Mouse (Mus musculus) MEL (cell line): ENCODE data around the gene Diexf.

Experiments used
- BHLHE40 ChIP-seq: IDR thresholded peaks from 2 replicates; pipeline ENCODE4 v1.6.1; 2012; ENCODE audit warnings: low read depth, mild to moderate bottlenecking, inconsistent platforms, low read length, improper control_type of control experiment, borderline replicate concordance
- CTCF ChIP-seq, 3 experiments: IDR thresholded peaks in 2 of 3; conservative IDR thresholded peaks in 1 of 3; 2 replicates each; pipeline ENCODE4 v1.5.1; 2011 to 2012; ENCODE audit warnings: low read length in 3 of 3, low read depth in 2 of 3, mild to moderate bottlenecking in 2 of 3, improper control_type of control experiment in 1 of 3, inconsistent platforms in 1 of 3, mixed read lengths in 1 of 3, moderate library complexity in 1 of 3; ENCODE audit not compliant: control insufficient read depth in 1 of 3, insufficient read depth in 1 of 3, poor library complexity in 1 of 3, severe bottlenecking in 1 of 3
- E2F4 ChIP-seq: IDR thresholded peaks from 2 replicates; pipeline ENCODE4 v1.6.1; 2011; ENCODE audit warnings: low read depth, low read length, improper control_type of control experiment, borderline replicate concordance
- EP300 ChIP-seq, 2 experiments: IDR thresholded peaks; 2 replicates each; pipeline ENCODE4 v1.6.1; 2011; ENCODE audit warnings: improper control_type of control experiment in 2 of 2, low read length in 2 of 2, low read depth in 1 of 2, mild to moderate bottlenecking in 1 of 2
- GATA1 ChIP-seq: IDR thresholded peaks from 2 replicates; pipeline ENCODE4 v1.6.1; 2011; ENCODE audit warnings: low read depth, low read length, improper control_type of control experiment
- MAFK ChIP-seq: IDR thresholded peaks from 2 replicates; pipeline ENCODE4 v1.6.1; 2011; ENCODE audit warnings: low read depth, mild to moderate bottlenecking, low read length, improper control_type of control experiment, borderline replicate concordance
- MAX ChIP-seq: IDR thresholded peaks from 2 replicates; pipeline ENCODE4 v1.6.1; 2011; ENCODE audit warnings: low read length, improper control_type of control experiment
- MEF2A ChIP-seq: IDR thresholded peaks from 2 replicates; pipeline ENCODE4 v1.6.1; 2014; ENCODE audit warnings: low read depth, mild to moderate bottlenecking, inconsistent platforms, low read length, improper control_type of control experiment; ENCODE audit not compliant: poor library complexity, insufficient replicate concordance, severe bottlenecking; ENCODE audit errors: extremely low read depth
- POLR2A ChIP-seq, 2 experiments: IDR thresholded peaks; 2 replicates each; pipeline ENCODE4 v1.6.1; 2011 to 2012; ENCODE audit warnings: low read length in 2 of 2, mild to moderate bottlenecking in 2 of 2, control low read depth in 1 of 2, improper control_type of control experiment in 1 of 2, low read depth in 1 of 2, moderate library complexity in 1 of 2; ENCODE audit not compliant: control insufficient read depth in 1 of 2, insufficient read depth in 1 of 2, poor library complexity in 1 of 2
- ZC3H11A ChIP-seq: IDR thresholded peaks from 2 replicates; pipeline ENCODE4 v1.6.1; 2012; ENCODE audit warnings: low read depth, mild to moderate bottlenecking, inconsistent platforms, low read length, improper control_type of control experiment
- ZKSCAN1 ChIP-seq: IDR thresholded peaks from 2 replicates; pipeline ENCODE4 v1.6.1; 2012; ENCODE audit warnings: low read depth, mild to moderate bottlenecking, inconsistent platforms, low read length, improper control_type of control experiment, moderate library complexity

DNA sequence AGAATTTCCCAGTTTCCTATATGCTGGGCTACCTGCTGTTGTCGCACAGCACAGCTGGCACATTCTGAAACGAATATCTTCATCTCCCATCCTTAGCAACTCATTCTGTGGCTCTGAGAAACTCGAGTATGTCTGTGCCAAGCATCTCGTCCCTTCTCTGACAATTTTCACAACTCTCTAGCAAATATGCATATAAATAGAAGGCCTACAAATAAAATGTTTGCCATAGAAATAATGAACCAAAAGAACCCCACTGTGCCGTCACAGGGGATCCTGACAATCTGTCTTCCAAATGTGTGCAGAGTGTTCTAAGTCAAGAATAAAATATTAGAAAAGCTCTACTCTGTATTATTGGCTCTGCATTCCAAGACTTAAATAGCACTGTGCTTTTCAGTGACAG is 70.5 kb downstream of the Diexf start:
- TF ChIP-seq CTCF (IDR thresholded peaks at IDR 0.05 in 2 of 3, conservative IDR thresholded peaks at IDR 0.05 in 1 of 3; ENCODE audit: control insufficient read depth in 1 of 3, insufficient read depth in 1 of 3, low read depth in 2 of 3, low read length in 3 of 3, poor library complexity in 1 of 3, severe bottlenecking in 1 of 3) = no peak
- TF ChIP-seq MAX = no peak
- no peak for TF ChIP-seq MAFK
- TF ChIP-seq BHLHE40 = no peak
- no peak for TF ChIP-seq E2F4
- TF ChIP-seq ZC3H11A = no peak
- no peak for TF ChIP-seq ZKSCAN1
- TF ChIP-seq POLR2A (IDR thresholded peaks at IDR 0.05; ENCODE audit: control insufficient read depth in 1 of 2, insufficient read depth in 1 of 2, low read depth in 1 of 2, low read length in 2 of 2, poor library complexity in 1 of 2) = no peak
- TF ChIP-seq MEF2A = no peak
- no peak for TF ChIP-seq EP300 (IDR thresholded peaks at IDR 0.05; ENCODE audit: low read depth in 1 of 2, low read length in 2 of 2)
- TF ChIP-seq GATA1 = no peak
